Mouse (Mus musculus): ENCODE data around the gene Junb. TPM values are rescaled to one million over a fixed set of nuclear protein-coding genes. Genes with fewer than 3 reads are reported as not detected.

The Junb gene
- polyA plus RNA-seq, 1 experiment from 2014 or later = 18.4 TPM

GRCm38 (mm10) chr8:84959811-84960210 is 18.7 kb downstream of the Junb start:
- H3K4me3 ChIP-seq (ENCODE audit: low read depth, low read length) = no peak overlapping the region
- 85% methylated on average over 7 of the region's 7 CpGs for WGBS
- no peak for ATAC-seq (ENCODE audit: low read depth)
- H3K4me2 ChIP-seq (ENCODE audit: low read depth, low read length) = no peak overlapping the region
- no peak overlapping the region for H3K9ac ChIP-seq (ENCODE audit: low read depth, low read length)
- peaks cover 30% of the 10 kb centered on the region for H3K36me3 ChIP-seq (ENCODE audit: control insufficient read depth, insufficient read depth, low read length)
- no peaks in the 10 kb centered on the region for H3K9me3 ChIP-seq (ENCODE audit: control insufficient read depth, low read length)
- no peak overlapping the region for H3K27ac ChIP-seq (replicated peaks; ENCODE audit: low read depth, low read length)
- DNase-seq (ENCODE audit: low spot score) = no peak
- H3K4me1 ChIP-seq (ENCODE audit: control insufficient read depth, insufficient read depth, low read length) = 0 out of 2 replicates have a peak, but pooled peaks cover 1% of the 10 kb centered on the region
- no peaks in the 10 kb centered on the region for H3K27me3 ChIP-seq (replicated peaks; ENCODE audit: control insufficient read depth, insufficient read depth, low read length)

- Histone ChIP-seq H3K9ac (ENCODE audit: low read depth, low read length) (no peak overlapping the region), H3K4me3 (ENCODE audit: low read depth, low read length) (no peak overlapping the region), H3K4me2 (ENCODE audit: low read depth, low read length) (no peak overlapping the region), H3K9me3 (ENCODE audit: control insufficient read depth, low read length) (no peaks in the 10 kb centered on the region), H3K36me3 (ENCODE audit: control insufficient read depth, insufficient read depth, low read length) (peaks cover 23% of the 10 kb centered on the region), H3K27ac (replicated peaks; ENCODE audit: low read depth, low read length) (no peak overlapping the region), H3K4me1 (ENCODE audit: control insufficient read depth, insufficient read depth, low read length) (0 out of 2 replicates have a peak, but pooled peaks cover 3% of the 10 kb centered on the region), H3K27me3 (replicated peaks; ENCODE audit: control insufficient read depth, insufficient read depth, low read length) (0 out of 2 replicates have a peak, but pooled peaks cover 8% of the 10 kb centered on the region)
- peak; percentile 70 for DNase-seq (ENCODE audit: low spot score)
- ATAC-seq (ENCODE audit: low read depth) = no peak
- 45% methylated on average over 2 of the region's 2 CpGs for WGBS
Observed at GRCm38 (mm10) chr8:84956768-84957167, 21.8 kb downstream of the Junb start.

- Histone ChIP-seq H3K4me3 (ENCODE audit: low read depth, low read length) (no peak overlapping the region), H3K27ac (replicated peaks; ENCODE audit: low read depth, low read length) (no peak overlapping the region), H3K4me1 (ENCODE audit: control insufficient read depth, insufficient read depth, low read length) (0 out of 2 replicates have a peak, but pooled peaks cover 3% of the 10 kb centered on the region), H3K4me2 (ENCODE audit: low read depth, low read length) (no peak overlapping the region), H3K27me3 (replicated peaks; ENCODE audit: control insufficient read depth, insufficient read depth, low read length) (peaks cover 24% of the 10 kb centered on the region), H3K9me3 (ENCODE audit: control insufficient read depth, low read length) (no peaks in the 10 kb centered on the region), H3K9ac (ENCODE audit: low read depth, low read length) (no peak overlapping the region), H3K36me3 (ENCODE audit: control insufficient read depth, insufficient read depth, low read length) (peaks cover 14% of the 10 kb centered on the region; the same call in 1 of the 2 replicates)
- 8% methylated on average over 18 of the region's 18 CpGs for WGBS
- ATAC-seq (ENCODE audit: low read depth) = peak; percentile 42; the same call in 1 of the 2 replicates
- DNase-seq (ENCODE audit: low spot score) = no peak
Observed at GRCm38 (mm10) chr8:84952612-84953255, 25.8 kb downstream of the Junb start.

GRCm38 (mm10) chr8:84949753-84950152 is 28.8 kb downstream of the Junb start:
- 22% methylated on average over 12 of the region's 12 CpGs for WGBS
- Histone ChIP-seq H3K27ac (replicated peaks; ENCODE audit: low read depth, low read length) (no peak overlapping the region), H3K9ac (ENCODE audit: low read depth, low read length) (no peak overlapping the region), H3K4me2 (ENCODE audit: low read depth, low read length) (no peak overlapping the region), H3K4me3 (ENCODE audit: low read depth, low read length) (no peak overlapping the region), H3K9me3 (ENCODE audit: control insufficient read depth, low read length) (no peaks in the 10 kb centered on the region), H3K27me3 (replicated peaks; ENCODE audit: control insufficient read depth, insufficient read depth, low read length) (peaks cover 52% of the 10 kb centered on the region), H3K36me3 (ENCODE audit: control insufficient read depth, insufficient read depth, low read length) (no peaks in the 10 kb centered on the region), H3K4me1 (ENCODE audit: control insufficient read depth, insufficient read depth, low read length) (peaks cover 8% of the 10 kb centered on the region; the same call in 1 of the 2 replicates)
- DNase-seq (ENCODE audit: low spot score) = no peak
- no peak for ATAC-seq (ENCODE audit: low read depth)

- peaks cover 65% of the 10 kb centered on the region for H3K27me3 ChIP-seq (replicated peaks; ENCODE audit: control insufficient read depth, insufficient read depth, low read length)
- ATAC-seq (ENCODE audit: low read depth) = no peak
- WGBS = 16% methylated on average over 9 of the region's 9 CpGs
Observed at GRCm38 (mm10) chr8:84947241-84947545, 31.3 kb downstream of the Junb start.

GRCm38 (mm10) chr8:84946528-84947240 is 31.8 kb downstream of the Junb start, which contains the start of gene Rtbdn:
Gene Rtbdn (plus strand): TSS chr8:84946991.
- Histone ChIP-seq H3K36me3 (ENCODE audit: control insufficient read depth, insufficient read depth, low read length) (no peaks in the 10 kb centered on the region), H3K4me2 (ENCODE audit: low read depth, low read length) (peak within 1 kb of the TSS; percentile 72), H3K27me3 (replicated peaks; ENCODE audit: control insufficient read depth, insufficient read depth, low read length) (peaks cover 61% of the 10 kb centered on the region), H3K9me3 (ENCODE audit: control insufficient read depth, low read length) (no peaks in the 10 kb centered on the region), H3K4me3 (ENCODE audit: low read depth, low read length) (peak within 1 kb of the TSS; percentile 44), H3K4me1 (ENCODE audit: control insufficient read depth, insufficient read depth, low read length) (peaks cover 5% of the 10 kb centered on the region; the same call in 1 of the 2 replicates), H3K27ac (replicated peaks; ENCODE audit: low read depth, low read length) (no peak within 1 kb of the TSS), H3K9ac (ENCODE audit: low read depth, low read length) (peak within 1 kb of the TSS; percentile 46; the same call in 1 of the 2 replicates)
- DNase-seq (ENCODE audit: low spot score) (no peak), ATAC-seq (ENCODE audit: low read depth) (peak; percentile 7; the same call in 1 of the 2 replicates)
- WGBS = 10% methylated on average over 17 of the region's 17 CpGs

More at GRCm38 (mm10) chr8:84947241-84947545, 31.3 kb downstream of the Junb start:
- DNase-seq (ENCODE audit: low spot score) = peak; percentile 68
- Histone ChIP-seq H3K4me3 (ENCODE audit: low read depth, low read length) (no peak overlapping the region), H3K4me2 (ENCODE audit: low read depth, low read length) (no peak overlapping the region), H3K27ac (replicated peaks; ENCODE audit: low read depth, low read length) (no peak overlapping the region), H3K36me3 (ENCODE audit: control insufficient read depth, insufficient read depth, low read length) (no peaks in the 10 kb centered on the region), H3K9ac (ENCODE audit: low read depth, low read length) (no peak overlapping the region), H3K9me3 (ENCODE audit: control insufficient read depth, low read length) (no peaks in the 10 kb centered on the region), H3K4me1 (ENCODE audit: control insufficient read depth, insufficient read depth, low read length) (peaks cover 5% of the 10 kb centered on the region; the same call in 1 of the 2 replicates)

GRCm38 (mm10) chr8:84945633-84946527 is 32.6 kb downstream of the Junb start:
- Histone ChIP-seq H3K4me1 (ENCODE audit: control insufficient read depth, insufficient read depth, low read length) (peaks cover 5% of the 10 kb centered on the region; the same call in 1 of the 2 replicates), H3K4me3 (ENCODE audit: low read depth, low read length) (peak overlapping the region; percentile 44), H3K27ac (replicated peaks; ENCODE audit: low read depth, low read length) (no peak overlapping the region), H3K9ac (ENCODE audit: low read depth, low read length) (peak overlapping the region; percentile 46; the same call in 1 of the 2 replicates), H3K9me3 (ENCODE audit: control insufficient read depth, low read length) (no peaks in the 10 kb centered on the region), H3K4me2 (ENCODE audit: low read depth, low read length) (peak overlapping the region; percentile 72), H3K36me3 (ENCODE audit: control insufficient read depth, insufficient read depth, low read length) (no peaks in the 10 kb centered on the region), H3K27me3 (replicated peaks; ENCODE audit: control insufficient read depth, insufficient read depth, low read length) (peaks cover 61% of the 10 kb centered on the region)
- WGBS = 1% methylated on average over 26 of the region's 67 CpGs
- DNase-seq (ENCODE audit: low spot score) (no peak), ATAC-seq (ENCODE audit: low read depth) (peak; percentile 24)

GRCm38 (mm10) chr8:84945235-84945632 is 33.3 kb downstream of the Junb start:
- H3K27me3 ChIP-seq (replicated peaks; ENCODE audit: control insufficient read depth, insufficient read depth, low read length) = peaks cover 61% of the 10 kb centered on the region
- H3K9me3 ChIP-seq (ENCODE audit: control insufficient read depth, low read length) = no peaks in the 10 kb centered on the region
- H3K9ac ChIP-seq (ENCODE audit: low read depth, low read length) = no peak overlapping the region
- H3K4me3 ChIP-seq (ENCODE audit: low read depth, low read length) = peak overlapping the region; percentile 44
- H3K4me1 ChIP-seq (ENCODE audit: control insufficient read depth, insufficient read depth, low read length) = peaks cover 5% of the 10 kb centered on the region; the same call in 1 of the 2 replicates
- no peaks in the 10 kb centered on the region for H3K36me3 ChIP-seq (ENCODE audit: control insufficient read depth, insufficient read depth, low read length)
- 5% methylated on average over 11 of the region's 11 CpGs for WGBS
- ATAC-seq (ENCODE audit: low read depth) (peak; percentile 24; the same call in 1 of the 2 replicates), DNase-seq (ENCODE audit: low spot score) (no peak)
- H3K27ac ChIP-seq (replicated peaks; ENCODE audit: low read depth, low read length) = no peak overlapping the region
- H3K4me2 ChIP-seq (ENCODE audit: low read depth, low read length) = peak overlapping the region; percentile 72

All from embryonic facial prominence, embryonic 14.5 days (tissue).